In genomic region chr7:120982968-120983367, GRCm38 (mm10) we compare ENCODE assay signal across 9 mouse cellular contexts. TPM values are rescaled to one million over a fixed set of nuclear protein-coding genes. Genes with fewer than 3 reads are reported as not detected.
A peak's percentile ranks its signal among the peaks of the same experiment; 100 is the strongest.
DNase-seq lines count a peak whose midpoint lies in the region; ATAC-seq and TF ChIP-seq lines count a peak whose summit lies in the region.
"Had no signal": no experiment of that assay in that cellular context is flagged by ENCODE, and none has a peak within 500 bp of the region (broad histone marks: within the 10 kb centered on the region; RNA-seq: fewer than 3 reads in every experiment).

No protein-coding gene starts in this region.

- H3K27ac ChIP-seq in heart, embryonic 13.5 days (replicated peaks), result peak overlapping the region; percentile 79
- H3K27ac ChIP-seq in ES-Bruce4 (ENCODE audit: insufficient read depth, low read length), result no peak overlapping the region
- H3K27ac ChIP-seq in hindbrain, embryonic 11.5 days (ENCODE audit: low read depth, low read length), result peak overlapping the region; percentile 69; the same call in 1 of the 2 replicates

- no peaks in the 10 kb centered on the region for H3K36me3 ChIP-seq in heart, embryonic 13.5 days
- H3K36me3 ChIP-seq in ES-Bruce4 (ENCODE audit: control insufficient read depth, insufficient read depth, low read length, poor library complexity, severe bottlenecking), result no peaks in the 10 kb centered on the region
- H3K36me3 ChIP-seq in hindbrain, embryonic 11.5 days (ENCODE audit: control insufficient read depth, insufficient read depth, low read length), result no peaks in the 10 kb centered on the region

- intact Hi-C loops in heart, postnatal 14 days (cut with DNase I), result loop anchor here (2.0 to 5.0 kb wide), 2 partner anchors 46 to 49 kb away; partner anchors contain the start of gene Mettl9

- no peak for ATAC-seq in heart, embryonic 13.5 days (ENCODE audit: extremely low read depth, insufficient number of reproducible peaks, low FRiP score, low TSS enrichment)
- ATAC-seq in hindbrain, embryonic 11.5 days (ENCODE audit: low FRiP score), result peak; percentile 20; the same call in 1 of the 2 replicates

- H3K4me3 ChIP-seq in heart, embryonic 13.5 days, result peak overlapping the region; percentile 92
- peak overlapping the region; percentile 89 for H3K4me3 ChIP-seq in ES-Bruce4 (ENCODE audit: low read depth, low read length)
- H3K4me3 ChIP-seq in hindbrain, embryonic 11.5 days (ENCODE audit: low read depth, low read length), result peak overlapping the region; percentile 93

- TF ChIP-seq EP300 in ES-Bruce4 (IDR thresholded peaks at IDR 0.05; ENCODE audit: insufficient read depth, low read depth, low read length), result no peak

- TF ChIP-seq POLR2A in ES-Bruce4 (IDR thresholded peaks at IDR 0.05; ENCODE audit: insufficient read depth, low read length), result no peak

- H3K9me3 ChIP-seq in heart, embryonic 13.5 days, result no peaks in the 10 kb centered on the region
- no peaks in the 10 kb centered on the region for H3K9me3 ChIP-seq in ES-Bruce4 (replicated peaks; ENCODE audit: control insufficient read depth, insufficient read depth, low read length, poor library complexity, severe bottlenecking)
- H3K9me3 ChIP-seq in hindbrain, embryonic 11.5 days (ENCODE audit: control insufficient read depth, low read length), result no peaks in the 10 kb centered on the region

- peaks cover 30% of the 10 kb centered on the region for H3K4me1 ChIP-seq in heart, embryonic 13.5 days
- H3K4me1 ChIP-seq in ES-Bruce4 (ENCODE audit: control insufficient read depth, insufficient read depth, low read length), result no peaks in the 10 kb centered on the region
- no peaks in the 10 kb centered on the region; the same call in 1 of the 2 replicates for H3K4me1 ChIP-seq in hindbrain, embryonic 11.5 days (replicated peaks; ENCODE audit: control insufficient read depth, insufficient read depth, low read length)

- H3K4me2 ChIP-seq in heart, embryonic 13.5 days, result peak overlapping the region; percentile 76
- peak overlapping the region; percentile 79 for H3K4me2 ChIP-seq in hindbrain, embryonic 11.5 days (replicated peaks; ENCODE audit: low read depth, low read length)

- WGBS in heart, embryonic 13.5 days, result 5% methylated on average over 7 of the region's 7 CpGs
- 15% methylated on average over 7 of the region's 7 CpGs for WGBS in hindbrain, embryonic 11.5 days

- DNase-seq in heart, postnatal 14 days, result no peak
- peak; percentile 51 for DNase-seq in hindbrain, embryonic 11.5 days (ENCODE audit: low spot score)
- peak; percentile 28 for DNase-seq in mesoderm, embryonic 11.5 days (ENCODE audit: low read depth, low spot score)
- DNase-seq in right cerebral cortex, postnatal 10 days (ENCODE audit: low spot score in 2 of 2), result no peak
- no peak for DNase-seq in ovary, postnatal 14 days (ENCODE audit: low spot score)
- no peak for DNase-seq in layer of hippocampus, adult 9-11 months

- peak overlapping the region; percentile 85 for H3K9ac ChIP-seq in heart, embryonic 13.5 days
- peak overlapping the region; percentile 59 for H3K9ac ChIP-seq in ES-Bruce4 (ENCODE audit: low read depth, poor library complexity, severe bottlenecking)
- peak overlapping the region; percentile 80 for H3K9ac ChIP-seq in hindbrain, embryonic 11.5 days (ENCODE audit: low read depth, low read length)

- no peak for TF ChIP-seq CTCF in ES-Bruce4 (IDR thresholded peaks at IDR 0.05; ENCODE audit: low read depth, low read length)

- no peaks in the 10 kb centered on the region for H3K27me3 ChIP-seq in heart, embryonic 13.5 days (replicated peaks)
- no peaks in the 10 kb centered on the region for H3K27me3 ChIP-seq in ES-Bruce4 (ENCODE audit: control insufficient read depth, insufficient read depth, low read length, poor library complexity, severe bottlenecking)
- no peaks in the 10 kb centered on the region for H3K27me3 ChIP-seq in hindbrain, embryonic 11.5 days (ENCODE audit: control insufficient read depth, insufficient read depth, low read length)

RNA-seq across cellular contexts. Expression of gene Mfsd13b, which starts 0.7 kb away (rescaled TPM):
- 0.12 TPM in 1 of 2 replicates, not detected in the other for polyA plus RNA-seq in heart, embryonic 13.5 days (2015; fragmentation: Nextera tagmentation; extraction: Ambion mirVana)
- total RNA-seq in heart, postnatal 14 days (2021), result not detected
- polyA plus RNA-seq in ES-Bruce4 (2011; ENCODE audit: insufficient read depth, insufficient read length, low read depth, missing spikeins), result 2.3 TPM in 1 of 2 replicates, not detected in the other
- 0.13 and 0.66 TPM in 2 replicates for polyA plus RNA-seq in hindbrain, embryonic 11.5 days (2014; fragmentation: Nextera tagmentation; extraction: Ambion mirVana)
- total RNA-seq: neutrophil, adult 5-6 weeks had no signal

RNA-seq across cellular contexts. Expression of gene Cdr2, which starts 0.9 kb away (rescaled TPM):
- 11.4 and 13.6 TPM in 2 replicates for polyA plus RNA-seq in heart, embryonic 13.5 days (2015; fragmentation: Nextera tagmentation; extraction: Ambion mirVana)
- total RNA-seq in heart, postnatal 14 days (2021), result 10 to 100 TPM; 24.1 to 24.8 TPM
- 23.2 and 24.6 TPM in 2 replicates for polyA plus RNA-seq in ES-Bruce4 (2011; ENCODE audit: insufficient read depth, insufficient read length, low read depth, missing spikeins)
- polyA plus RNA-seq in hindbrain, embryonic 11.5 days (2014; fragmentation: Nextera tagmentation; extraction: Ambion mirVana), result 17.9 and 19.2 TPM in 2 replicates

RNA-seq across cellular contexts. Expression of gene Mettl9, which starts 51.3 kb away (rescaled TPM):
- 96.0 and 97.1 TPM in 2 replicates for polyA plus RNA-seq in heart, embryonic 13.5 days (2015; fragmentation: Nextera tagmentation; extraction: Ambion mirVana)
- 10 to 100 TPM; 78.8 to 94.3 TPM for total RNA-seq in heart, postnatal 14 days (2021)
- 80.5 and 85.7 TPM in 2 replicates for polyA plus RNA-seq in ES-Bruce4 (2011; ENCODE audit: insufficient read depth, insufficient read length, low read depth, missing spikeins)
- polyA plus RNA-seq in hindbrain, embryonic 11.5 days (2014; fragmentation: Nextera tagmentation; extraction: Ambion mirVana), result 266 and 279 TPM in 2 replicates

Comparison
In these comparisons a context has a peak if more than half of its experiments do, and no peak if none do; other contexts are left out.
1. DNase-seq: peak in hindbrain, embryonic 11.5 days (single experiment) and mesoderm, embryonic 11.5 days (single experiment); none in heart, postnatal 14 days (0 of 2), right cerebral cortex, postnatal 10 days (0 of 2), ovary, postnatal 14 days (single experiment) and layer of hippocampus, adult 9-11 months (single experiment).
2. Peak in every context shown above with its lines, with median percentiles within 50 percentile points of each other: H3K4me3 ChIP-seq and H3K9ac ChIP-seq.